Mouse (Mus musculus) liver, adult 2 months (tissue): ENCODE data around the gene Sgk2. TPM values are rescaled to one million over a fixed set of nuclear protein-coding genes. Genes with fewer than 3 reads are reported as not detected.
A peak's percentile ranks its signal among the peaks of the same experiment; 100 is the strongest.

Source experiments
- DNase-seq: peaks from one replicate; pipeline ENCODE4 v3.0.0-alpha.2; 2011; ENCODE audit warnings: low read depth, low spot score; ENCODE audit errors: extremely low read depth
- H3K27ac ChIP-seq: fragments of 200-500 bp; replicated peaks from 2 replicates; pipeline ENCODE4 v1.5.1; 2012; ENCODE audit warnings: low read depth, mild to moderate bottlenecking, control low read depth, inconsistent platforms, low read length; ENCODE audit not compliant: insufficient read depth
- H3K27me3 ChIP-seq: fragments of 200-500 bp; 2 replicates; pipeline ENCODE4 v1.6.1; 2012; ENCODE audit warnings: mild to moderate bottlenecking, moderate library complexity, low read length, inconsistent platforms; ENCODE audit not compliant: control insufficient read depth, insufficient read depth
- H3K36me3 ChIP-seq: fragments of 200-500 bp; 2 replicates; pipeline ENCODE4 v1.6.1; 2012; ENCODE audit warnings: low read length, inconsistent platforms; ENCODE audit not compliant: control insufficient read depth, insufficient read depth
- H3K4me1 ChIP-seq: fragments of 200-500 bp; 2 replicates; pipeline ENCODE4 v1.6.1; 2011; ENCODE audit warnings: low read length; ENCODE audit not compliant: control insufficient read depth, insufficient read depth
- H3K4me3 ChIP-seq: fragments of 200-500 bp; 2 replicates; pipeline ENCODE4 v1.5.1; 2011; ENCODE audit warnings: low read depth, mild to moderate bottlenecking, control low read depth, low read length, moderate library complexity; ENCODE audit not compliant: insufficient read depth
- H3K79me2 ChIP-seq: fragments of 200-500 bp; 2 replicates; pipeline ENCODE4 v1.6.1; 2012; ENCODE audit warnings: inconsistent platforms, mild to moderate bottlenecking, low read length, moderate library complexity; ENCODE audit not compliant: control insufficient read depth, insufficient read depth
- H3K9ac ChIP-seq: fragments of 200-500 bp; 2 replicates; pipeline ENCODE4 v1.6.1; 2012; ENCODE audit warnings: low read depth, mild to moderate bottlenecking, control low read depth, inconsistent platforms, low read length
- CTCF ChIP-seq: fragments of 200-500 bp; IDR thresholded peaks from 2 replicates; pipeline ENCODE4 v1.5.1; 2011; ENCODE audit warnings: low read depth, low read length, control low read depth
- POLR2A ChIP-seq: fragments of 200-500 bp; IDR thresholded peaks from 2 replicates; pipeline ENCODE4 v1.6.1; 2011; ENCODE audit warnings: low read length, control low read depth; ENCODE audit not compliant: insufficient read depth; ENCODE audit errors: extremely low read depth
- whole genome bisulfite sequencing: fragments of 180-500 bp; shearing (Covaris S2); methylation state at CpG from one replicate; pipeline ENCODE4 v1.1.7; 2018; 5-methylcytosine and 5-hydroxymethylcytosine counted together
- polyA plus RNA-seq: library from polyadenylated mRNA; depleted of rRNA; stranded (reverse); fragments of >200 nt; gene quantifications from 2 replicates; pipeline ENCODE4 v1.2.3, GENCODE M21; 2012; rRNA removed
- total RNA-seq: library from RNA; depleted of rRNA; stranded (reverse); fragments of >200 nt; gene quantifications from 2 replicates; pipeline ENCODE4 v1.2.3, GENCODE M21; 2014; rRNA removed

Gene Sgk2
- total RNA-seq (39.4 and 65.0 TPM in 2 replicates), polyA plus RNA-seq (27.8 and 39.0 TPM in 2 replicates)

DNA sequence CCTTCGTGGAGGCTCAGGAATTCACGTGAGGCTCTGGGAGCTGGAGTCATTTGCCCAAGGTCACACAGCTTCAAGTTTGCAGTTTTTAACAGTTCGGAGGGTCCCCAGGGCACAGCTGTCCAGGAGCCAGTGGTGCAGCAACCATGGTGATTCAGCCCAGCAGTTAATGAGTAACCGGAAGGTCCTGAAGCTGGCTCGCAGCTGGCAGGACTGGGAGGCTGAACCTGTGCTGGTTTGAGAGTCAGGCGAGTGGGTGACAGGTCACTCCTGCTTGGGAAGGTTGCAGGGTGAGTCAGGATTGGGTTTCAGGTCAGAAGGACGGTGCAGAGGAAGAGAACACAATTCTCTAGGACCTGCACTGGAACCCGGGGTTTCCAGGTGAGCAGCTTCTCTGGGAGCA, at the start of gene Sgk2:
Sgk2 (plus strand) TSS at position 113 of the 400 bp plus-strand sequence.
- WGBS: 14% methylated on average over 8 of the region's 8 CpGs
- Histone ChIP-seq H3K79me2 (peaks cover 11% of the 10 kb centered on the region; the same call in 1 of the 2 replicates), H3K4me3 (peak within 1 kb of the TSS; percentile 42), H3K36me3 (no peaks in the 10 kb centered on the region), H3K4me1 (peaks cover 36% of the 10 kb centered on the region), H3K9ac (peak within 1 kb of the TSS; percentile 44), H3K27me3 (no peaks in the 10 kb centered on the region), H3K27ac (peak within 1 kb of the TSS; percentile 84)
- peak; percentile 98 for DNase-seq
- TF ChIP-seq POLR2A: 0 out of 2 replicates have a peak, but pooled peaks have one; percentile 29
- no peak for TF ChIP-seq CTCF

DNA sequence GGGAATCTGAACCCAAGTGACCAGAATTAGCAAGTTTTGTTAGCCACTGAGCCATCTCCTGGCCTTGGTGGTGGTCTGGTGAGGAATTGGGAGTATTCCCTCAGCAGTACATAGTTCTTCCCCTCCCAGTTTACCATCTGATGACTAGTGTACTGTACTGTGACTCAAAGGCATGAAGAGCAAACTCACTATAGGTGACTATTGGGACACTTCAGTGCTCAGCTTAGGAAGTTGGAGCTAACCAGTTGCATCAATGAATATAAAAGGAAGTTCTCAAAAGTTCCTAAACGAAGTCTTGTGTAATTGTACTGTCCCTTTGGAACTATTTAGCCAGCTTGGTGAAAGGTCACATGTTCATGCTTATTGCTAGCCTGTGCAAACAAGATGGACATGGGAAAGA, 47.6 kb upstream of the Sgk2 start:
- WGBS: 13% methylated on average over 1 of the region's 1 CpGs
- Histone ChIP-seq H3K27ac (peak overlapping the region; percentile 69; the same call in 1 of the 2 replicates), H3K4me1 (peaks cover 18% of the 10 kb centered on the region), H3K4me3 (no peak overlapping the region), H3K9ac (no peak overlapping the region), H3K79me2 (no peaks in the 10 kb centered on the region), H3K27me3 (no peaks in the 10 kb centered on the region), H3K36me3 (peaks cover 40% of the 10 kb centered on the region)
- TF ChIP-seq CTCF (no peak), POLR2A (no peak)
- DNase-seq: peak; percentile 84

DNA sequence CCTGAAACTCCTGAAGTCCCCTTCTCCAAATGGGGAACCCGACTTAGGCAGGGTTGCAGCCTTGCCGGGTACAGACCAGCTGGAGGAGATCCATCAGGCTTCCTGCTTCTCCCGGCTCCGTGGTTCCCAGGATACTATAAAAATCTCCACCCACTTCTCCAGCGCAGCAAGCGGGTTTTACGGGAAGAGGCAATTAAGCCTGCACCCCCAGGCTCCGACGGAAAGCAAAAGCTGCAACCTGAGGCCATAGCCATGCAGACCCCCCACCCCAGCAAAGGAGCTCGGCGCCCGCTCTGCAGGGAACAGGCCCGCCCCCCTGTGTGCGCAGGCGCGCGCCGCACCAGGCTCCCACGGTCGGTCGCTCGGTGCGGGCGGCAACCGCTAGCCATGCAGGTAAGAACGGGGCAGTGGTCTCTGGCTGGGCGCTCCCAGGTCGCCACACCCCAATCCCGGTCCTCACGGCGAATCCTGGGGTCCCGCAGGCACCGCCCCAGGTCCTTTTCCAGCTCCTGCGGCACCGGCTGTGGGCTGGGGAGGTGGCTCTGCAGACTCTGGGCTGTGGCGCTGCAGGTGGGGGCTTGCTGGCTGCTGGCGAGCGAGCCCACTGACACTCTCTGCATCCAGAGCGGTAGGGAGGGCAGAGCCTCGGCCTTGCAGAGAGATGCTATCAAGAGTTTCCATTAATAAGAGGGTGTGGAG, 43.8 kb upstream of the Sgk2 start, which contains the start of gene L3mbtl1:
L3mbtl1 (plus strand) TSS at position 325 of the 699 bp plus-strand sequence.
- Histone ChIP-seq H3K9ac (peak within 1 kb of the TSS; percentile 5; the same call in 1 of the 2 replicates), H3K79me2 (no peaks in the 10 kb centered on the region), H3K4me3 (peak within 1 kb of the TSS; percentile 43), H3K27ac (no peak within 1 kb of the TSS), H3K4me1 (peaks cover 12% of the 10 kb centered on the region), H3K36me3 (peaks cover 18% of the 10 kb centered on the region), H3K27me3 (no peaks in the 10 kb centered on the region)
- no peak for DNase-seq
- WGBS: under 1% methylated on average over 40 of the region's 40 CpGs
- TF ChIP-seq CTCF (no peak), POLR2A (no peak)

DNA sequence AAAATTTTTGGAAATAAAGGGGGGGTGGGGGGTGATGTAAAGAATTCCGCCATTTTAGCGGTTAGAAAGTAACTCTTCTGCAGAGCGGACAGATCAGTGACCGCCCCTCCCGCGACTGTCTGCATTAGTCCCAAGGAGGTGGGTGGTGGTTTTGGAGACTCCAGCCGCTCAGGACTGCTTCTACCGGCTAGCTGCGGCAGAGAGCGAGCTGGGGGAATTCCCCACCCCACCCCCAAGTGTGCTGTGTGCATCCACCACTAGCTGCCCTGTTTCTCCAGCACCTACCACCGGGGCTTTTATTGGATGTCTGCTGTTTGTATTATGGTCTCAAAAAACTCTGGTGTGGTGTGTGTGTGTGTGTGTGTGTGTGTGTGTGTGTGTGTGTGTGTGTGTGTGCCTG, 43.2 kb upstream of the Sgk2 start:
- TF ChIP-seq CTCF: no peak
- no peak for TF ChIP-seq POLR2A
- no peaks in the 10 kb centered on the region for H3K79me2 ChIP-seq
- H3K9ac ChIP-seq: no peak overlapping the region
- peaks cover 11% of the 10 kb centered on the region for H3K36me3 ChIP-seq
- no peak overlapping the region for H3K27ac ChIP-seq
- no peaks in the 10 kb centered on the region for H3K27me3 ChIP-seq
- WGBS: 21% methylated on average over 11 of the region's 11 CpGs
- no peak overlapping the region for H3K4me3 ChIP-seq
- no peak for DNase-seq
- H3K4me1 ChIP-seq: peaks cover 12% of the 10 kb centered on the region

DNA sequence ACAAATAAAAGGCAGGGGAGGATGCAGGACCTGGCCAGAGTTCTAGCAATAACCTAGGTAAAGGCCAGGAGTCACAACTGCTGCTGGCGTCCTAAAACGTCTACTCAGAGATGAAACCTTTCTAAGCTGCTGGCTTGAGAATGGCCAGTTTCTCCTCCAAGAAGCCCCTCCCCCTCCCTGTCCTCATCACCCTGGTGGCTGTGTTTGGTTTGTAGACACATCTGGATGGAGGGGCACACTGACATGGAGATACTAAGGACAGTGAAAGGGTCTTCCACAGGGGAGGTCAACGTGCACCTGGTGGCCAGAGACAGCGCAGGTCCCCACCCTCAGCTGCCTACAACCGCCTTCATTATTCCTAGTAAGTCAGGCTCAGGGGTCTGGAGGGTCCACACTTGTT, 40.2 kb upstream of the Sgk2 start:
- Histone ChIP-seq H3K27me3 (no peaks in the 10 kb centered on the region), H3K27ac (no peak overlapping the region), H3K79me2 (no peaks in the 10 kb centered on the region), H3K36me3 (no peaks in the 10 kb centered on the region), H3K9ac (no peak overlapping the region), H3K4me1 (peaks cover 1% of the 10 kb centered on the region; the same call in 1 of the 2 replicates), H3K4me3 (no peak overlapping the region)
- TF ChIP-seq POLR2A: no peak
- TF ChIP-seq CTCF: no peak
- WGBS: 91% methylated on average over 5 of the region's 5 CpGs
- no peak for DNase-seq

DNA sequence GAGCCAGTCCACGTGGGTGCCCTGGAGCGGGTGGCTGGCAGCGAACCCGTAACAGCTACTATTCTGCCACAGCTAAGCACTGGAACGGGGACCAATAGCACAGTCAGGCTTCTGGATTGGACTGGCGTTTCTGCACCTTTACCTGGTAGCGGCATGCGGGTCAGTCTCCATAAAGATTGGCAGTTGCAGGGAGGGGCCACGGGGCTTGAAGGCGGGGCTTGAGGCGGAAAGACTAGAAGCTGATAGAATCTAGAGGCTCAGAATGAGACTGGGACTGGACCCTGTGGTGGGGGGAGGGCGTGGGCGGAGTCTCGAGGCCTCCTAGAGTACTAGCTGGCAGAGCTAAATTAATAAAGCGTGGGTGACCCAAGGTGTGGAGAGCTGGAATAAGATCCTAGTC, 39.4 kb upstream of the Sgk2 start:
- H3K27ac ChIP-seq: no peak overlapping the region
- peaks cover 1% of the 10 kb centered on the region; the same call in 1 of the 2 replicates for H3K4me1 ChIP-seq
- no peak for TF ChIP-seq POLR2A
- no peak for TF ChIP-seq CTCF
- H3K36me3 ChIP-seq: no peaks in the 10 kb centered on the region
- peak overlapping the region; percentile 7; the same call in 1 of the 2 replicates for H3K4me3 ChIP-seq
- WGBS: 38% methylated on average over 15 of the region's 15 CpGs
- no peaks in the 10 kb centered on the region for H3K27me3 ChIP-seq
- no peak for DNase-seq
- H3K9ac ChIP-seq: no peak overlapping the region
- H3K79me2 ChIP-seq: no peaks in the 10 kb centered on the region
